8 mouse cellular contexts compared by ENCODE assay signal in genomic region chr1:21079217-21079773, GRCm38 (mm10). TPM values are rescaled to one million over a fixed set of nuclear protein-coding genes. Genes with fewer than 3 reads are reported as not detected.
DNase-seq lines count a peak whose midpoint lies in the region; ATAC-seq lines count a peak whose summit lies in the region.

Gene Tram2, minus strand, starts transcription at chr1:21079229.

- H3K4me1 ChIP-seq in embryonic facial prominence, embryonic 13.5 days = peaks cover 43% of the 10 kb centered on the region
- peaks cover 43% of the 10 kb centered on the region for H3K4me1 ChIP-seq in limb, embryonic 12.5 days (replicated peaks)
- peaks cover 7% of the 10 kb centered on the region for H3K4me1 ChIP-seq in midbrain, embryonic 14.5 days (ENCODE audit: control insufficient read depth, insufficient read depth, low read length)

- no peaks in the 10 kb centered on the region for H3K9me3 ChIP-seq in embryonic facial prominence, embryonic 13.5 days
- no peaks in the 10 kb centered on the region for H3K9me3 ChIP-seq in limb, embryonic 12.5 days
- H3K9me3 ChIP-seq in midbrain, embryonic 14.5 days (ENCODE audit: control insufficient read depth, low read length) = no peaks in the 10 kb centered on the region

- H3K9ac ChIP-seq in embryonic facial prominence, embryonic 13.5 days = peak within 1 kb of the TSS; percentile 85
- peak within 1 kb of the TSS; percentile 74 for H3K9ac ChIP-seq in limb, embryonic 12.5 days (replicated peaks)
- H3K9ac ChIP-seq in midbrain, embryonic 14.5 days (replicated peaks; ENCODE audit: low read length) = peak within 1 kb of the TSS; percentile 65

- peak within 1 kb of the TSS; percentile 91 for H3K27ac ChIP-seq in embryonic facial prominence, embryonic 13.5 days
- peak within 1 kb of the TSS; percentile 93 for H3K27ac ChIP-seq in limb, embryonic 12.5 days
- H3K27ac ChIP-seq in midbrain, embryonic 14.5 days (replicated peaks; ENCODE audit: low read depth, low read length) = peak within 1 kb of the TSS; percentile 67

- H3K36me3 ChIP-seq in embryonic facial prominence, embryonic 13.5 days = no peaks in the 10 kb centered on the region
- H3K36me3 ChIP-seq in limb, embryonic 12.5 days = no peaks in the 10 kb centered on the region
- no peaks in the 10 kb centered on the region for H3K36me3 ChIP-seq in midbrain, embryonic 14.5 days (ENCODE audit: control insufficient read depth, insufficient read depth, low read length)

- peak within 1 kb of the TSS; percentile 74 for H3K4me3 ChIP-seq in embryonic facial prominence, embryonic 13.5 days
- H3K4me3 ChIP-seq in limb, embryonic 12.5 days (replicated peaks) = peak within 1 kb of the TSS; percentile 68
- H3K4me3 ChIP-seq in midbrain, embryonic 14.5 days (replicated peaks; ENCODE audit: low read depth, low read length) = peak within 1 kb of the TSS; percentile 53

- under 1% methylated on average over 45 of the region's 52 CpGs for WGBS in embryonic facial prominence, embryonic 13.5 days
- WGBS in limb, embryonic 12.5 days = under 1% methylated on average over 47 of the region's 52 CpGs
- 1% methylated on average over 49 of the region's 52 CpGs for WGBS in midbrain, embryonic 14.5 days

- H3K4me2 ChIP-seq in embryonic facial prominence, embryonic 13.5 days = peak within 1 kb of the TSS; percentile 78
- H3K4me2 ChIP-seq in limb, embryonic 12.5 days = peak within 1 kb of the TSS; percentile 71
- peak within 1 kb of the TSS; percentile 64 for H3K4me2 ChIP-seq in midbrain, embryonic 14.5 days (ENCODE audit: low read length)

- ATAC-seq in embryonic facial prominence, embryonic 13.5 days (ENCODE audit: insufficient number of reproducible peaks, insufficient read depth, low FRiP score, low TSS enrichment, low read depth) = peak; percentile 91
- ATAC-seq in limb, embryonic 12.5 days (ENCODE audit: insufficient number of reproducible peaks, insufficient read depth, low FRiP score, low TSS enrichment, low read depth) = peak; percentile 89
- peak; percentile 95 for ATAC-seq in midbrain, embryonic 14.5 days (ENCODE audit: low FRiP score, low TSS enrichment)

- H3K27me3 ChIP-seq in embryonic facial prominence, embryonic 13.5 days = no peaks in the 10 kb centered on the region
- H3K27me3 ChIP-seq in limb, embryonic 12.5 days = 0 out of 2 replicates have a peak, but pooled peaks cover 3% of the 10 kb centered on the region
- H3K27me3 ChIP-seq in midbrain, embryonic 14.5 days (ENCODE audit: control insufficient read depth, insufficient read depth, low read length) = no peaks in the 10 kb centered on the region

- peak; percentile 91 for DNase-seq in 416B (ENCODE audit: low read depth)
- DNase-seq in adrenal gland, postnatal 4 days (ENCODE audit: low spot score in 2 of 2) = peak; percentile 94 to 95
- DNase-seq in heart, adult 8-10 months (ENCODE audit: low spot score) = peak; percentile 90
- peak; percentile 86 to 92 for DNase-seq in kidney, adult 8-10 months
- peak; percentile 95 for DNase-seq in midbrain, embryonic 14.5 days
- peak; percentile 81 for DNase-seq in spleen, adult 12 weeks (ENCODE audit: low spot score)

RNA-seq across cellular contexts. Expression of gene Tram2, which starts in this region (rescaled TPM):
- total RNA-seq in adrenal gland, postnatal 4 days (2021) = 10 to 100 TPM; 12.2 to 14.2 TPM
- polyA plus RNA-seq in embryonic facial prominence, embryonic 13.5 days (2015; fragmentation: Nextera tagmentation; extraction: Ambion mirVana) = 9.1 and 11.2 TPM in 2 replicates
- 1 to 10 TPM; 4.3 to 5.8 (median 4.9) TPM for total RNA-seq in heart, adult 8-10 months (2022)
- polyA plus RNA-seq in limb, embryonic 12.5 days (2016; fragmentation: Nextera tagmentation; extraction: Ambion mirVana) = 6.5 and 7.3 TPM in 2 replicates
- polyA plus RNA-seq in midbrain, embryonic 14.5 days (2014; fragmentation: Nextera tagmentation; extraction: Ambion mirVana) = 1.8 and 2.7 TPM in 2 replicates

Comparison
In these comparisons a context has a peak if more than half of its experiments do, and no peak if none do; other contexts are left out.
1. Peak in every context shown above with its lines: DNase-seq, ATAC-seq, H3K4me3 ChIP-seq and H3K27ac ChIP-seq.